ENCODE assay signal across 10 mouse cellular contexts in genomic region chr1:33754965-33755735, GRCm38 (mm10). TPM values are rescaled to one million over a fixed set of nuclear protein-coding genes. Genes with fewer than 3 reads are reported as not detected.
DNase-seq lines count a peak whose midpoint lies in the region; ATAC-seq lines count a peak whose summit lies in the region.
"Had no signal": no experiment of that assay in that cellular context is flagged by ENCODE, and none has a peak within 500 bp of the region (broad histone marks: within the 10 kb centered on the region; RNA-seq: fewer than 3 reads in every experiment).

No protein-coding gene starts in this region.

- no peak for DNase-seq in heart, embryonic 10.5 days (ENCODE audit: low spot score)
- no peak for DNase-seq in heart, adult 8-10 months (ENCODE audit: low spot score)
- peak; percentile 29 for DNase-seq in NIH3T3 (ENCODE audit: low read depth)
- peak; percentile 18 for DNase-seq in heart, postnatal 4 days
- DNase-seq in urinary bladder, postnatal 4 days (ENCODE audit: low spot score in 2 of 2), result no peak
- no peak for DNase-seq in ovary, postnatal 10 days (ENCODE audit: low spot score)
- no peak for DNase-seq in cerebellum, adult 11-12 months
- DNase-seq: lung, adult 18-20 months had no signal

- peak overlapping the region; percentile 95 for H3K4me2 ChIP-seq in liver, embryonic 12.5 days

- H3K27me3 ChIP-seq in heart, embryonic 10.5 days (ENCODE audit: insufficient read depth, poor library complexity, severe bottlenecking), result no peaks in the 10 kb centered on the region
- H3K27me3 ChIP-seq in liver, embryonic 12.5 days (replicated peaks), result no peaks in the 10 kb centered on the region

- peak overlapping the region; percentile 29; the same call in 1 of the 2 replicates for H3K27ac ChIP-seq in heart, embryonic 10.5 days
- peak overlapping the region; percentile 90 for H3K27ac ChIP-seq in liver, embryonic 12.5 days

- peaks cover 28% of the 10 kb centered on the region for H3K4me1 ChIP-seq in heart, embryonic 10.5 days
- peaks cover 56% of the 10 kb centered on the region for H3K4me1 ChIP-seq in liver, embryonic 12.5 days

- WGBS in heart, embryonic 10.5 days, result 81% methylated on average over 21 of the region's 21 CpGs
- 56% methylated on average over 21 of the region's 21 CpGs for WGBS in liver, embryonic 12.5 days (ENCODE audit: insufficient replicate concordance)

- H3K9me3 ChIP-seq in heart, embryonic 10.5 days, result no peaks in the 10 kb centered on the region
- H3K9me3 ChIP-seq in liver, embryonic 12.5 days (replicated peaks), result no peaks in the 10 kb centered on the region

- 0 out of 2 replicates have a peak overlapping the region, but pooled peaks have one; percentile 89 for H3K4me3 ChIP-seq in heart, embryonic 10.5 days
- H3K4me3 ChIP-seq in liver, embryonic 12.5 days, result peak overlapping the region; percentile 86

- H3K9ac ChIP-seq in liver, embryonic 12.5 days, result peak overlapping the region; percentile 92

- H3K36me3 ChIP-seq in heart, embryonic 10.5 days, result peaks cover 8% of the 10 kb centered on the region
- peaks cover 47% of the 10 kb centered on the region for H3K36me3 ChIP-seq in liver, embryonic 12.5 days

- ATAC-seq in liver, embryonic 12.5 days, result peak; percentile 90
- ATAC-seq: hindbrain, embryonic 16.5 days had no signal

RNA-seq across cellular contexts. Expression of gene Bag2, which starts 2.4 kb away (rescaled TPM):
- 104 and 115 TPM in 2 replicates for polyA plus RNA-seq in heart, embryonic 10.5 days (2016; fragmentation: Nextera tagmentation; extraction: Ambion mirVana)
- total RNA-seq in heart, adult 8-10 months (2022), result 10 to 100 TPM; 34.4 to 43.4 (median 38.5) TPM
- total RNA-seq in heart, postnatal 4 days (2021), result 10 to 100 TPM; 62.7 to 67.7 TPM
- 75.9 and 87.7 TPM in 2 replicates for polyA plus RNA-seq in liver, embryonic 12.5 days (2016; fragmentation: Nextera tagmentation; extraction: Ambion mirVana)

RNA-seq across cellular contexts. Expression of gene Rab23, which starts 35.5 kb away (rescaled TPM):
- polyA plus RNA-seq in heart, embryonic 10.5 days (2016; fragmentation: Nextera tagmentation; extraction: Ambion mirVana), result 16.1 and 18.1 TPM in 2 replicates
- 10 to 100 TPM in 1 of 4 experiments, 1 to 10 TPM in 3; 6.2 to 10.6 (median 6.8) TPM for total RNA-seq in heart, adult 8-10 months (2022)
- total RNA-seq in heart, postnatal 4 days (2021), result 10 to 100 TPM; 19.0 to 19.6 TPM
- 8.4 and 8.9 TPM in 2 replicates for polyA plus RNA-seq in liver, embryonic 12.5 days (2016; fragmentation: Nextera tagmentation; extraction: Ambion mirVana)

RNA-seq across cellular contexts. Expression of gene Zfp451, which starts 59.2 kb away (rescaled TPM):
- polyA plus RNA-seq in heart, embryonic 10.5 days (2016; fragmentation: Nextera tagmentation; extraction: Ambion mirVana), result 19.3 and 23.5 TPM in 2 replicates
- 10 to 100 TPM; 10.7 to 17.3 (median 12.6) TPM for total RNA-seq in heart, adult 8-10 months (2022)
- total RNA-seq in heart, postnatal 4 days (2021), result 10 to 100 TPM; 21.1 to 30.8 TPM
- polyA plus RNA-seq in liver, embryonic 12.5 days (2016; fragmentation: Nextera tagmentation; extraction: Ambion mirVana), result 12.6 and 13.2 TPM in 2 replicates

Comparison
In these comparisons a context has a peak if more than half of its experiments do, and no peak if none do; other contexts are left out.
1. DNase-seq: peak in NIH3T3 (single experiment) and heart, postnatal 4 days (single experiment); none in heart, embryonic 10.5 days (single experiment), heart, adult 8-10 months (single experiment), urinary bladder, postnatal 4 days (0 of 2), ovary, postnatal 10 days (single experiment) and cerebellum, adult 11-12 months (single experiment).